Mouse (Mus musculus): Measurements from ENCODE around the gene Cox18. TPM values are rescaled to one million over a fixed set of nuclear protein-coding genes. Genes with fewer than 3 reads are reported as not detected.
"Not testable (repeated sequence)": the region's sequence is repeated elsewhere in the genome, so short reads cannot be mapped to it uniquely, and the experiment has no call there.

Gene Cox18
- polyA plus RNA-seq (2015; fragmentation: Nextera tagmentation; extraction: Ambion mirVana), result 30.3 TPM in 2 replicates

DNA sequence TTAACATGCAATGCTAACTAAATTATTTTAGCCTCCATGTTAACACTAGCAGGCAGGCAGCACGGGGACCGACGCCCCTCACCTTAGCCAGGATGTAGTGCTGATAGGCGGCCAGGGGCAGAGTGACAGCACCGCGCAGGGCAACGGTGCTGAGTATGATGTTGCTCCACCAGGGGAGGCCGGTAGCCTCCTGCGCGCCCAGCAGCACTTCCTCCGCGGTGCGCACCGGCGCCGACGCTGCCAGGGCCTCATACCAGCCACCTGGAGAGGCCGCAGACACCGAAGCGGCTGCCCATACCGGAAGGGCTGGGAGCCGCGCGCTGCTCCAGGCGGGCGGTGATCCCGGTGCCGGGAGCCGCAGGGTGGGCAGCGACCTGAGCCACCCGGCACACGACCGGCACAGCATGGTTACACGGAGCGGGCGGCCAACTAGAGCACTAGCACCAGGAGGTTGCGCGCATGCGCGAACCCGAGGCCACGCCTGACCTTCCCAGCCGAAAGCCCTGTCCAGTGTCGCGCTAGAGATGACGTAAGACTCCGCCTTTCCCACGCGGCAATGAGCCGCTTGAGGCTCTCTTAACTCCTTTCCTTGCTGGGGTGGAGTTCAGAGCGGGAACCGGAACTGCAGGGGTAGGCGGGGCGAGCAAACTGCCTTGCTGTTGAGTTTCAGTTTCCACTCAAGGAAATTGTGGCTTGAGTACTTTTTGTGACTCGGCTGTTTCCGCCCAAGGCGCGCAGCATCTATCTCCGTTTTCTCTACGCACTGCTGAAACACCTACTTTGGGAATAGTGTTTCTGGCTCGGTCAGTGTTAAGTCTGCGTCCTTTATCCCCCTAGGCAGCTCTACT is at the start of gene Cox18:
TSS of gene Cox18 (minus strand) at position 468 of the 848 bp plus-strand sequence.
- ATAC-seq, result peak; percentile 99
- Histone ChIP-seq H3K9me3 (no peaks in the 10 kb centered on the region), H3K27me3 (replicated peaks) (no peaks in the 10 kb centered on the region), H3K9ac (peak within 1 kb of the TSS; percentile 87), H3K36me3 (no peaks in the 10 kb centered on the region; the same call in 1 of the 2 replicates), H3K4me3 (replicated peaks) (peak within 1 kb of the TSS; percentile 88), H3K4me1 (replicated peaks) (peaks cover 2% of the 10 kb centered on the region; the same call in 1 of the 2 replicates), H3K4me2 (replicated peaks) (peak within 1 kb of the TSS; percentile 71), H3K27ac (peak within 1 kb of the TSS; percentile 95)
- under 1% methylated on average over 62 of the region's 62 CpGs for WGBS

DNA sequence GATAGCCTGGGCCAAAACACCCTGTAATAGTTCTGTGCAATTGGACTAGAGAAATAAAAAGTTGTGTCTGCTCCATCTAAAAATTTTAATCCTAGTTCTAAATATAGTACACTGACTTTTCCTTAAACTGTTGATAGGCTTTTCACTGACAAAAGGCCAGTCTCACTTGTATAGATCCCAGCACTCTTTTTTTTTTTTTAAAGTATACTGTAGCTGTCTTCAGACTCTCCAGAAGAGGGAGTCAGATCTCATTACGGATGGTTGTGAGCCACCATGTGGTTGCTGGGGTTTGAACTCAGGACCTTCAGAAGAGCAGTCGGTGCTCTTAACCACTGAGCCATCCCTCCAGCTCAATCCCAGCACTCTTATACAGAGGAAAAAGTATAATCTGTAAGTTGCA is 38.4 kb upstream of the Cox18 start:
- peaks cover 11% of the 10 kb centered on the region; the same call in 1 of the 2 replicates for H3K36me3 ChIP-seq
- not testable (repeated sequence) for ATAC-seq; H3K4me1 ChIP-seq (replicated peaks); H3K9me3 ChIP-seq; H3K9ac ChIP-seq; H3K4me3 ChIP-seq (replicated peaks); H3K27me3 ChIP-seq (replicated peaks); H3K27ac ChIP-seq; H3K4me2 ChIP-seq (replicated peaks)
- WGBS, result 83% methylated on average over 2 of the region's 2 CpGs

DNA sequence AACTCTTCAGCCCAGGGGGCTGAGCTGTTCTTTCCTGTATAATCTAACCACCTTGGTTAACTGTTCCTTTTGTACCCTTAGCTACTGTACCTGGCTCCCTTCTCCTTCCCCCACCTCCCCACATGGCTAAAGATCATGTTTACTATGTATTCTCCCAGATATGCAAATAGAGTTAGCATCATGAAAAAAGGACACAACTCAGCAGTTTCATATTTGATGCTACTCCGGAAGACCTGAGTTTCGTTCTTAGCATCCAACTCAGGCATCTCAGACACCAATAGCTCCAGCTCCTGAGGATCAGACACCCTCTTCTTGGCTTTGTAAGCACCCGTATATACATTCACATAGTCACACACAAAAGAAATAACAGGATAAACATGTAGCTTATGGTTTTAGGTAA is 33.2 kb upstream of the Cox18 start:
- ATAC-seq, result no peak
- H3K9ac ChIP-seq, result no peak overlapping the region
- no peaks in the 10 kb centered on the region for H3K27me3 ChIP-seq (replicated peaks)
- H3K27ac ChIP-seq, result no peak overlapping the region
- peaks cover 22% of the 10 kb centered on the region for H3K36me3 ChIP-seq
- no peak overlapping the region for H3K4me3 ChIP-seq (replicated peaks)
- WGBS, result 90% methylated on average over 3 of the region's 3 CpGs
- no peaks in the 10 kb centered on the region for H3K4me1 ChIP-seq (replicated peaks)
- no peak overlapping the region for H3K4me2 ChIP-seq (replicated peaks)
- H3K9me3 ChIP-seq, result no peaks in the 10 kb centered on the region

DNA sequence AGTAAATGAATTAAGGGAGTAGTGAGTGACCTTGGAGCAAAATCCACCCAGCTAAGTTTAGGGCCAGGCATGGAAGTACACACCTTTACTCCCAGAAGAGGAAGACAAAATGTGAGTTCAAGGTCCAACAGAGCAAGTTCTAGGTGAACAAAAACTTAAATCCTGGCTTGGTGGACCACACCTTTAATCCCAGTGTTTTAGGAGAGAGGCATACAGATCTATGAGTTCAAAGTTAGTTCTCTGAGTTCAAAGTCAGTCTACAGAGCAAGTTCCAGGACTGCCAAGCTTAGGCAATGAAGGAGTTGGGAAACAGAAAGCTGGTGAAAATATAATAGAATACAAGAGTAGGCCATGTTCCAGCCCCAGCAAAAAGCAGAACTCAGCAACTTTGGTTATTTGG is 23.7 kb upstream of the Cox18 start:
- Histone ChIP-seq H3K36me3 (peaks cover 34% of the 10 kb centered on the region), H3K4me3 (replicated peaks) (no peak overlapping the region), H3K9ac (no peak overlapping the region), H3K4me2 (replicated peaks) (no peak overlapping the region), H3K27me3 (replicated peaks) (no peaks in the 10 kb centered on the region), H3K27ac (no peak overlapping the region), H3K9me3 (no peaks in the 10 kb centered on the region), H3K4me1 (replicated peaks) (no peaks in the 10 kb centered on the region)
- ATAC-seq, result peak; percentile 49

DNA sequence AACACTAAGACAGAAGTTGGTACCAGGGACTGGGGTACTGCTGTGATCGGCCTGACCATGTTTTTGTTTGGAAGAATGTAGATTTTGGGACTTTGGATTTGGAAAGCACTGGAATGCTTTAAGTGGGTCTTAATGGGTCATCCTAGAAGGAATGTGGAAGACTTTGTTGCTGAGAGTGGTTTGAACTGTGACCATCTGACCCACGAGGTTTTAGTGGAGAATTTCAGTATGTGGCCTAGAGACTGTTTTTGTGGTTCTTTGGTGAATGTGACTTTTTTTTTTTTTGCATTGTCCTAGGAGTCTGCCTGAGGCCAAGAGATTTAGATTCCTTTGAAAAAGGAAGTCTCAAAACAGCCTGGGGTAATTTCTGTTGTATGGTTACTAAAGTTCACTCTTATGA is 23.2 kb upstream of the Cox18 start:
- 83% methylated on average over 2 of the region's 2 CpGs for WGBS
- Histone ChIP-seq H3K4me2 (replicated peaks) (no peak overlapping the region), H3K9ac (no peak overlapping the region), H3K36me3 (peaks cover 35% of the 10 kb centered on the region), H3K9me3 (no peaks in the 10 kb centered on the region), H3K4me3 (replicated peaks) (no peak overlapping the region), H3K27me3 (replicated peaks) (no peaks in the 10 kb centered on the region), H3K4me1 (replicated peaks) (no peaks in the 10 kb centered on the region), H3K27ac (no peak overlapping the region)
- no peak for ATAC-seq

DNA sequence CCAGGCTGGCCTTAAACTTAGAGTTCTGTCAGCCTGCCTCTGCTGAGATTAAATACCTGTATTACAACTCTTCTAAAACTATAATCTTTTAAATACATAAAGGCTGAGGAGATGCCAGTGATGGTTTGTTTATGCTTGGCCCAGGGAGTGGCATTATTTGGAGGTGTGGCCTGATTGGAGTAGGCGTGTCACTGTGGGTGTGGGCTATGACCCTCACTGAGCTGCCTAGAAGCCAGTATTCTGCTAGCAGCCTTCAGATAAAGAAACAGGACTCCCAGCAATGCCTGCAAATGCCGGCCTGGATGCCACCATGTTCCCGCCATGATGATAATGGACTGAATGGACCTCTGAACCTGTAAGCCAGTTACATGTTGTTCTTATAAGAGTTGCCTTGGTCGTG is 22.8 kb upstream of the Cox18 start:
- Histone ChIP-seq H3K4me1 (replicated peaks) (no peaks in the 10 kb centered on the region), H3K27ac (no peak overlapping the region), H3K27me3 (replicated peaks) (no peaks in the 10 kb centered on the region), H3K9me3 (no peaks in the 10 kb centered on the region), H3K9ac (no peak overlapping the region), H3K4me3 (replicated peaks) (no peak overlapping the region), H3K36me3 (peaks cover 39% of the 10 kb centered on the region), H3K4me2 (replicated peaks) (no peak overlapping the region)
- peak; percentile 47; the same call in 1 of the 2 replicates for ATAC-seq
- WGBS, result 81% methylated on average over 4 of the region's 4 CpGs

DNA sequence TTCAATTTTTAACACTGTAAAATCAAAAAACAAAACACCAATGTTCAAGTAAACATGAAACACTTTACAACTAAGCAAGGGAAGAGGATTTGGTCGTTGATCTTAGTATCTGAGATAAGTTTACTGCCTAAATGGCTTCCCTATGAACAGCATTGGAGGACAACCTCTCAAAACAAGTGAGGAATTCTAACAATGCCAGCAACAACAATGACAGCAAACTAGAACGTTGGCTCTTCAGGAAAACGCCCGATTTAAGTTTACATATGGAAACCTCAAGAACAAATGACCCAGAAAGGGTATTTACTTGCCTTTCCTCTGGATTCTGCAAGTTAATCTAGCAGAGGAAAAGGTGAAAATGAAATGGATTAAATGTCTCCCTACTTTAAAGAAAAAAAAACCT is 21.6 kb upstream of the Cox18 start:
- Histone ChIP-seq H3K36me3 (peaks cover 33% of the 10 kb centered on the region), H3K9ac (no peak overlapping the region), H3K4me3 (replicated peaks) (no peak overlapping the region), H3K4me2 (replicated peaks) (no peak overlapping the region), H3K27ac (no peak overlapping the region), H3K9me3 (no peaks in the 10 kb centered on the region), H3K27me3 (replicated peaks) (no peaks in the 10 kb centered on the region), H3K4me1 (replicated peaks) (no peaks in the 10 kb centered on the region)
- ATAC-seq, result no peak
- WGBS, result 54% methylated on average over 4 of the region's 4 CpGs

DNA sequence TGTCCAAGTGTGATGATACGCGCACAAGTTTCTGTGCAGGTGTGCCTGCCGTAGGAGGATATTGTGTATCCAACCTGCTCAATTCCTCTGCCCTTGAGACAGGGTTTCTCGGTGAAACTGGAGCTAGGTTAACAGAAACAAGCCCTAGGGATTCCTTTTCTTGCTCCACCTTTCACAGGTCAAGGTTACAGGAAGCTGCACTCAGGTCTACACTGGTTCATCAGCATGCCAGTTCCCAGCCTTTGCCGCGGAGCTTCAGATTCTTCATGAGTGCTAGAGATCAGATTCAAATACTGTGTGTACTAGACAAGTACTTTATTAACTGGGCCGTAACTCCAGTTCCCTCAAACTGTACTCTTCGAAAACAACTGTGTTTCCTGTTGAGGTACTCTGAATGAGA is 11.4 kb upstream of the Cox18 start:
- no peak overlapping the region for H3K4me2 ChIP-seq (replicated peaks)
- no peaks in the 10 kb centered on the region for H3K27me3 ChIP-seq (replicated peaks)
- no peaks in the 10 kb centered on the region for H3K4me1 ChIP-seq (replicated peaks)
- H3K36me3 ChIP-seq, result peaks cover 27% of the 10 kb centered on the region
- no peaks in the 10 kb centered on the region for H3K9me3 ChIP-seq
- no peak overlapping the region for H3K4me3 ChIP-seq (replicated peaks)
- no peak overlapping the region for H3K27ac ChIP-seq
- no peak for ATAC-seq
- 93% methylated on average over 8 of the region's 8 CpGs for WGBS
- H3K9ac ChIP-seq, result no peak overlapping the region

DNA sequence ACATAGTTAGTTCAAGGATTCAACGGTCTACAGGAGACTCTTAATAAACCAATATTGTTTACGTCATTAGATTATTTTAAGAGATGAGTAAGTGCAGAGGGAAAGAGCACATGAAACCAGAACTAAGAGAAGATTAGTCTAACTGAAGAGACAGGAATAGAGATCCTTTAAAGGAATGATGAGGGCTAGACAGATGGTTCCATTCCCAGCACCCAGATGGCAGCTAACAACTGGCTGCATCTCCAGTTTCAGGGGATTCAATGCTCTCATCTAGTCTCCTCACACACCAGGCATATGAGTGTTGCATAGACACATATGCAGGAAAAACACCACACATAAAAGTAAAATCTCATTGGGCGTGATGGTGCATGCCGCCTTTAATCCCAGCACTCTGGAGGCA is 9.5 kb upstream of the Cox18 start:
- Histone ChIP-seq H3K4me2 (replicated peaks) (no peak overlapping the region), H3K36me3 (peaks cover 27% of the 10 kb centered on the region), H3K9me3 (no peaks in the 10 kb centered on the region)

DNA sequence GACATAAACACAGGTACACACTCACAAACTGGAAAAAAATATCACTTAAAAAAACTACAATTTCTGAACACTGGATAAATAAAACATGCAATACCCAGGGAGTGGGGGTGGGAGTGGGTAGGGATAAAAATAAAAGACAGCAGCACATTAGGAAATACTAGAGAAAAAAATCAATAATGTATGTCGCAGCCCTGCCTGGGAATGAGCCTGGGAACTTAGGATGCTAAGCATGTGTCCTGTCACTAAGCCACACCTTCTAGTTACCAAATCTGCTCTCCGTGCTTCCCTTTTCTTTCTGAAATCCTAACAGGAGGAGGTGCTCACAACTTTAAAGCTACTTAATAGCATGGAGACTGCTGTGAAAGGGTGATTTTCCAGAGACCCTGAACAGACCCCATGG is 6.0 kb upstream of the Cox18 start:
- H3K4me1 ChIP-seq (replicated peaks), result no peaks in the 10 kb centered on the region
- H3K9ac ChIP-seq, result no peak overlapping the region
- H3K4me2 ChIP-seq (replicated peaks), result no peak overlapping the region
- H3K27ac ChIP-seq, result no peak overlapping the region
- H3K36me3 ChIP-seq, result peaks cover 11% of the 10 kb centered on the region
- 89% methylated on average over 2 of the region's 2 CpGs for WGBS
- H3K9me3 ChIP-seq, result no peaks in the 10 kb centered on the region
- H3K27me3 ChIP-seq (replicated peaks), result no peaks in the 10 kb centered on the region
- H3K4me3 ChIP-seq (replicated peaks), result no peak overlapping the region
- ATAC-seq, result no peak

More for the DNA sequence above, 9.5 kb upstream of the Cox18 start:
- H3K27ac ChIP-seq, result no peak overlapping the region
- no peak for ATAC-seq
- no peak overlapping the region for H3K4me3 ChIP-seq (replicated peaks)
- WGBS, result 91% methylated on average over 4 of the region's 4 CpGs
- H3K4me1 ChIP-seq (replicated peaks), result no peaks in the 10 kb centered on the region
- H3K9ac ChIP-seq, result no peak overlapping the region
- no peaks in the 10 kb centered on the region for H3K27me3 ChIP-seq (replicated peaks)

DNA sequence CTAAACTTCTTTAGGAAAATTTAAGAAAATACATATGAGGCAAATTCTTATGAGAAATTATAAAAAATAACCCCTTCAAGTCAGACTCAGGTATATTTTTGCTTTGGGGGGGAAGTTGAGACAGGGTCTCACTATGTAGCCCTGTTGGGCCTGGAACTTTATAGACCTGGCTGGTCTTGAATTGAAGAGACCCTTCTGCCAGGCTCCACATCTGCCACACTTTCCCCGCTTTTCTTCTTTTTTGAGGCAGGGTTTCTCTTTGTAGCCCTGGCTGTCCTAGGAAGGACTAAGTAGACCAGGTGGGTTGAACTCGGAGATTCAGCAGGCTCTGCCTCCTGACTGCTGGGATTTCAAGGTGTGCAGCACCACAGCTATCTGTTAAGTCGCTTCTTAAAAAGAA is 2.9 kb upstream of the Cox18 start:
- no peak overlapping the region for H3K9ac ChIP-seq
- WGBS, result 94% methylated on average over 3 of the region's 3 CpGs
- H3K27ac ChIP-seq, result no peak overlapping the region
- H3K27me3 ChIP-seq (replicated peaks), result no peaks in the 10 kb centered on the region
- no peak overlapping the region for H3K4me3 ChIP-seq (replicated peaks)
- no peaks in the 10 kb centered on the region for H3K9me3 ChIP-seq
- H3K4me1 ChIP-seq (replicated peaks), result peaks cover 2% of the 10 kb centered on the region; the same call in 1 of the 2 replicates
- no peak for ATAC-seq
- H3K4me2 ChIP-seq (replicated peaks), result no peak overlapping the region
- H3K36me3 ChIP-seq, result peaks cover 3% of the 10 kb centered on the region; the same call in 1 of the 2 replicates

DNA sequence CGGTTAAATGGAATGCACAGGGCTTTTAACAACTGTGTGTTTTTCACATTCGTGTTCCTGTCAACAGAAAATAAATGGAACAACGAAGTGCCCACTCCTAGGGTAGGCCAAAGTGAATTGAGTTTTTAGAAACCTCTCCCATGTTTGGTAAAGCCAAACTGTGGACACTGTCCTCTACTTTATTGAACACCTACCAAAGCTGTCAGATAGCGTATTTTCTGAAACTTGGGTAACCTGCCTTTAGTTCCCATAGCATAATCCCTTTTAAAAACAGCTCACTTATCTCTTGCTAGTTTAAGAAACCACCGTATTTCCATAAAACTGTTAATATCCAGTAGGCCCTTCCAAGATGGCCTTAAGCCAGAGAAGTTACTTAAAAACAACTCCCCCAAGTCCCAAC is 929 bp upstream of the Cox18 start:
- Histone ChIP-seq H3K4me3 (replicated peaks) (no peak overlapping the region), H3K27ac (no peak overlapping the region)
- no peak for ATAC-seq

DNA sequence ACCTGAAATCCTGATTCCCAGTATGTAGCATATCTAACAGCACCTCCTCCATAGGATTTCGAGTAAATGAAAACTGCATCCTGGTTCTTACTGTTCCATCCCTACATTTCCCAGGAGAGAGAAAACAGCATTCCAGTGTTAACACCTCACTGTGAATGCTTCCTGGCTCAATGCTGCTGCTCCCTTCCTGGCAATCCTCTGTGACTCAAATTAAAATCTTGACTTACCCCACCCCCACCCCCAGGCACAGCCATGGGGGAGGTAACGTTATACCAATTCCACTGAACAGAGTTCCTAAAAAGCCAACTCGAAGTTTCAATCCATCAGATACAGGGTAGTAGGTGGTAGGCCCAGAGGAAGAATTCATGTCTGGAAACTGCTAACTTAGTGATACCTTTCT is 864 bp downstream of the Cox18 start:
- 31% methylated on average over 3 of the region's 3 CpGs for WGBS
- H3K27ac ChIP-seq, result no peak overlapping the region
- peak overlapping the region; percentile 88 for H3K4me3 ChIP-seq (replicated peaks)
- H3K4me1 ChIP-seq (replicated peaks), result peaks cover 2% of the 10 kb centered on the region; the same call in 1 of the 2 replicates
- H3K4me2 ChIP-seq (replicated peaks), result peak overlapping the region; percentile 71
- H3K9me3 ChIP-seq, result no peaks in the 10 kb centered on the region
- H3K9ac ChIP-seq, result peak overlapping the region; percentile 87
- H3K27me3 ChIP-seq (replicated peaks), result no peaks in the 10 kb centered on the region
- no peak for ATAC-seq
- no peaks in the 10 kb centered on the region; the same call in 1 of the 2 replicates for H3K36me3 ChIP-seq

More for the DNA sequence above, 929 bp upstream of the Cox18 start:
- WGBS, result 81% methylated on average over 5 of the region's 5 CpGs
- no peaks in the 10 kb centered on the region for H3K27me3 ChIP-seq (replicated peaks)
- H3K4me2 ChIP-seq (replicated peaks), result peak overlapping the region; percentile 52; the same call in 1 of the 2 replicates
- no peaks in the 10 kb centered on the region; the same call in 1 of the 2 replicates for H3K36me3 ChIP-seq
- H3K4me1 ChIP-seq (replicated peaks), result peaks cover 2% of the 10 kb centered on the region; the same call in 1 of the 2 replicates
- H3K9ac ChIP-seq, result no peak overlapping the region
- H3K9me3 ChIP-seq, result no peaks in the 10 kb centered on the region
